12 mouse cellular contexts compared by ENCODE assay signal in the genomic region with DNA sequence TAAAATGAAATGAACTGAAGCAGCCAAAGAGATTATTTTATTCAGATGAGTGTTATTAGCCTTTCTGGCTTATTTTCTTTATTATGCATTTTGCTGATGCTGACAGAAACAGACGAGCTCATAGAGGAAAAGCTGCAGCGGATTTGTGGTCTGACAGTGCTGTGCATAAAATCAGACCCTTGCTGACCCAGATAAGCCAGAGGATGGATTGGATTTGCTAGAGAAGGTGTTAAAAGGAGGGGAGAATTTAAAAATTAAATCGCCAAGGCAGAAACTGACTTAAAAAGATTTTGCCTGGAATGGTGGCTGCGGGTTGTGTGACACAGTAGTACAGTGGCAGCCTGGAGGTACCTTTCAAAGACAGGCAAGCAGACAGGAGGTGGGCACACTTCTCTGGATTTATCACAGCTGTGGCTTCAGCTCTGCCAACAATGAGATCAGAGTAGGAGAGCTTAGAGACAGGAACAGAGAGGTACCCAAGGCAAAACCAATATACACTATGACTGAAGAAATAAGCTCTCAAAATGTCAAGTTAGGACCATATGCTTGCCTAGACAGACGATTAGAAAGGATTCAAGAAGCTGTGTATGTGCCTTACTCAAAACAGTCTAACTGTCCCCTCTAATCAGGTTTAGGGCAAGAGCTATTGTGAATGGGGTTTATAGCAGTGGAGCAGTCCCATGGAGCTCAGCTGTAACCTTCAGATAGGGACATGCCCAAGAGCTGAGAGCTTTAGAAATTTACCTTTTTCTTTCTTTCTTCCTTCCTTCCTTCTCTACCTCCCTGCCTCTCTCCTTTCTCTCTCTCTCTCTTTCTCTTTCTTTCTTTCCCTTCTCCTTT.
A peak's percentile ranks its signal among the peaks of the same experiment; 100 is the strongest.
DNase-seq lines count a peak whose midpoint lies in the region; ATAC-seq and TF ChIP-seq lines count a peak whose summit lies in the region.
"Had no signal": no experiment of that assay in that cellular context is flagged by ENCODE, and none has a peak within 500 bp of the region (broad histone marks: within the 10 kb centered on the region; RNA-seq: fewer than 3 reads in every experiment).

No protein-coding gene starts in this region.

- peak; percentile 32 to 35 for DNase-seq in cerebellum, adult 2 months
- no peak for DNase-seq in cerebellum, postnatal 4 days (ENCODE audit: low spot score in 2 of 2)
- DNase-seq in hindbrain, embryonic 11.5 days (ENCODE audit: low spot score), result no peak
- peak; percentile 84 for DNase-seq in brain, adult 2 months (ENCODE audit: low read depth, low spot score)
- no peak for DNase-seq in urinary bladder, adult 18-20 months (ENCODE audit: low spot score in 2 of 2)
- DNase-seq in spleen, postnatal 10 days (ENCODE audit: low spot score in 2 of 2), result no peak
- DNase-seq: kidney, adult 8-10 months; liver, embryonic 13.5 days; lung, postnatal 4 days; thymus, adult 18-20 months had no signal

- no peak overlapping the region for H3K4me3 ChIP-seq in cerebellum, adult 2 months (replicated peaks; ENCODE audit: insufficient read depth, low read depth, low read length)
- H3K4me3 ChIP-seq in hindbrain, embryonic 12.5 days, result no peak overlapping the region
- H3K4me3 ChIP-seq in hindbrain, embryonic 11.5 days (ENCODE audit: low read depth, low read length), result no peak overlapping the region
- no peak overlapping the region for H3K4me3 ChIP-seq in hindbrain, embryonic 15.5 days
- H3K4me3 ChIP-seq: liver, embryonic 13.5 days had no signal

- no peaks in the 10 kb centered on the region for H3K9me3 ChIP-seq in hindbrain, embryonic 12.5 days (replicated peaks)
- no peaks in the 10 kb centered on the region for H3K9me3 ChIP-seq in hindbrain, embryonic 11.5 days (ENCODE audit: control insufficient read depth, low read length)
- no peaks in the 10 kb centered on the region for H3K9me3 ChIP-seq in hindbrain, embryonic 15.5 days
- H3K9me3 ChIP-seq: liver, embryonic 13.5 days had no signal

- no peak for TF ChIP-seq CTCF in cerebellum, adult 2 months (IDR thresholded peaks at IDR 0.05; ENCODE audit: borderline replicate concordance, insufficient read depth, low read depth, low read length)

- no peaks in the 10 kb centered on the region for H3K27me3 ChIP-seq in cerebellum, adult 2 months (ENCODE audit: control insufficient read depth, insufficient read depth, low read length)
- H3K27me3 ChIP-seq in hindbrain, embryonic 12.5 days, result no peaks in the 10 kb centered on the region
- H3K27me3 ChIP-seq in hindbrain, embryonic 11.5 days (ENCODE audit: control insufficient read depth, insufficient read depth, low read length), result no peaks in the 10 kb centered on the region
- no peaks in the 10 kb centered on the region for H3K27me3 ChIP-seq in hindbrain, embryonic 15.5 days
- H3K27me3 ChIP-seq: liver, embryonic 13.5 days had no signal

- no peak overlapping the region for H3K9ac ChIP-seq in hindbrain, embryonic 12.5 days
- H3K9ac ChIP-seq in hindbrain, embryonic 11.5 days (ENCODE audit: low read depth, low read length), result no peak overlapping the region
- H3K9ac ChIP-seq in hindbrain, embryonic 15.5 days, result 0 out of 2 replicates have a peak overlapping the region, but pooled peaks have one; percentile 11
- H3K9ac ChIP-seq: liver, embryonic 13.5 days had no signal

- ATAC-seq in hindbrain, embryonic 12.5 days (ENCODE audit: low FRiP score), result no peak
- ATAC-seq in hindbrain, embryonic 11.5 days (ENCODE audit: low FRiP score), result no peak
- peak; percentile 61; the same call in 1 of the 2 replicates for ATAC-seq in hindbrain, embryonic 15.5 days (ENCODE audit: low FRiP score, low read depth)

- no peaks in the 10 kb centered on the region for H3K36me3 ChIP-seq in hindbrain, embryonic 12.5 days
- H3K36me3 ChIP-seq in hindbrain, embryonic 11.5 days (ENCODE audit: control insufficient read depth, insufficient read depth, low read length), result no peaks in the 10 kb centered on the region
- H3K36me3 ChIP-seq in hindbrain, embryonic 15.5 days, result no peaks in the 10 kb centered on the region
- H3K36me3 ChIP-seq: liver, embryonic 13.5 days had no signal

- H3K4me1 ChIP-seq in cerebellum, adult 2 months (ENCODE audit: control insufficient read depth, insufficient read depth, low read length), result peaks cover 22% of the 10 kb centered on the region
- H3K4me1 ChIP-seq in hindbrain, embryonic 12.5 days, result no peaks in the 10 kb centered on the region; the same call in 1 of the 2 replicates
- H3K4me1 ChIP-seq in hindbrain, embryonic 11.5 days (replicated peaks; ENCODE audit: control insufficient read depth, insufficient read depth, low read length), result no peaks in the 10 kb centered on the region
- peaks cover 34% of the 10 kb centered on the region for H3K4me1 ChIP-seq in hindbrain, embryonic 15.5 days (replicated peaks)

- no peak overlapping the region for H3K4me2 ChIP-seq in hindbrain, embryonic 12.5 days (replicated peaks)
- H3K4me2 ChIP-seq in hindbrain, embryonic 11.5 days (replicated peaks; ENCODE audit: low read depth, low read length), result no peak overlapping the region
- H3K4me2 ChIP-seq in hindbrain, embryonic 15.5 days, result no peak overlapping the region
- H3K4me2 ChIP-seq: liver, embryonic 13.5 days had no signal

- 30% methylated on average over 5 of the region's 5 CpGs for WGBS in cerebellum, adult 2 months
- WGBS in hindbrain, embryonic 12.5 days, result 74% methylated on average over 5 of the region's 5 CpGs
- WGBS in hindbrain, embryonic 11.5 days, result 78% methylated on average over 5 of the region's 5 CpGs
- WGBS in hindbrain, embryonic 15.5 days, result 58% methylated on average over 5 of the region's 5 CpGs

- no peak for TF ChIP-seq POLR2A in cerebellum, adult 2 months (IDR thresholded peaks at IDR 0.05; ENCODE audit: borderline replicate concordance, insufficient read depth, low read length)

- 0 out of 2 replicates have a peak overlapping the region, but pooled peaks have one; percentile 53 for H3K27ac ChIP-seq in cerebellum, adult 2 months (ENCODE audit: insufficient read depth, low read length)
- H3K27ac ChIP-seq in hindbrain, embryonic 12.5 days, result peak overlapping the region; percentile 37; the same call in 1 of the 2 replicates
- H3K27ac ChIP-seq in hindbrain, embryonic 11.5 days (ENCODE audit: low read depth, low read length), result no peak overlapping the region
- peak overlapping the region; percentile 68 for H3K27ac ChIP-seq in hindbrain, embryonic 15.5 days (replicated peaks)
- H3K27ac ChIP-seq: liver, embryonic 13.5 days had no signal

Comparison
In these comparisons a context has a peak if more than half of its experiments do, and no peak if none do; other contexts are left out.
1. DNase-seq: peak in cerebellum, adult 2 months (2 of 2) and brain, adult 2 months (single experiment); none in cerebellum, postnatal 4 days (0 of 2), hindbrain, embryonic 11.5 days (single experiment), urinary bladder, adult 18-20 months (0 of 2) and spleen, postnatal 10 days (0 of 2).